Mouse (Mus musculus) monocyte, adult 5-6 weeks (primary cell): ENCODE measurements around the gene St6galnac1. TPM values are rescaled to one million over a fixed set of nuclear protein-coding genes. Genes with fewer than 3 reads are reported as not detected.
A peak's percentile ranks its signal among the peaks of the same experiment; 100 is the strongest.
"Not testable (repeated sequence)": the region's sequence is repeated elsewhere in the genome, so short reads cannot be mapped to it uniquely, and the experiment has no call there.

Experiments used
- ATAC-seq: fragments of 153-309, 156-312 bp; replicated peaks from 2 replicates; pipeline ENCODE4 v1.8.0; 2017; ENCODE audit warnings: mild to moderate bottlenecking; ENCODE audit not compliant: low TSS enrichment, insufficient number of reproducible peaks, severe bottlenecking, poor library complexity, low FRiP score
- total RNA-seq: library from RNA; stranded (forward); fragments of 200-1000, 200-491, 200-594 nt; gene quantifications from 3 replicates; pipeline ENCODE4 v1.2.3, GENCODE M21; 2017

St6galnac1 gene
- not detected in 3 replicates for total RNA-seq

DNA sequence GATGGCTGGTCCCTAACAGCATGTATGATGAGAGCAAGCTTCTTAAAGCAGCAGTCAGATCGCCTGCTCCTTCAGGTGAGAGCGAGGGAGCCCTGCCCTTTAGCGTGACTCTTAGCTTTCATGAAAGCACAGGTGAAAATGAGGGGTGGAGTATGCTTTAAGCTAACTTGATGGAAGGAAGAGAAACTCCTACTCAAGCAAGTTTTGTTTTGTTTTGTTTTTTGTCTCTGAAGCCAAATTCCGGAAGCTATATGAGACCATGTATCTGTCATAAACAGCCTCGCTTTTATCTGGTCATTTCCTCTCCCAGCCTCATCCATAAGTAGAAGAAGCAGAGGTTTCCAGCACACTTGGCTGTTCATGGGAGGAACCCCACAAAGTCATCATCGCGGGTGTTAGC, at the start of gene St6galnac1:
St6galnac1 (minus strand) TSS at position 101 of the 400 bp plus-strand sequence.
- no peak for ATAC-seq

DNA sequence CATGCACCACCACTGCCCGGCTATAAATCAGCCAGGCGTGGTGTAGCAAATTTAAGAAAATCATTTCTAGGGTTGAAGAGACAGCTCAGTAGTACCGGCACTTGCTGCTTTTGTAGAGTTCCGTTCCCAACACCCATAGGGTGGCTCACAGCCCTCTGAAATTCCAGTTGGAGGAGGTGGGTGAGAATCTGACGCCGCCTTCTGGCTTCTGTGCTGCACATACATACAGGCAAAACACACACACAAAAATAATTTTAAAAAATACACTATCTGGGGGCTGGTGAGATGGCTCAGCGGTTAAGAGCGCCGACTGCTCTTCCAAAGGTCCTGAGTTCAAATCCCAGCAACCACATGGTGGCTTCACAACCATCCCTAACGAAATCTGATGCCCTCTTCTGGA, 48.6 kb upstream of the St6galnac1 start:
- ATAC-seq = not testable (repeated sequence)

DNA sequence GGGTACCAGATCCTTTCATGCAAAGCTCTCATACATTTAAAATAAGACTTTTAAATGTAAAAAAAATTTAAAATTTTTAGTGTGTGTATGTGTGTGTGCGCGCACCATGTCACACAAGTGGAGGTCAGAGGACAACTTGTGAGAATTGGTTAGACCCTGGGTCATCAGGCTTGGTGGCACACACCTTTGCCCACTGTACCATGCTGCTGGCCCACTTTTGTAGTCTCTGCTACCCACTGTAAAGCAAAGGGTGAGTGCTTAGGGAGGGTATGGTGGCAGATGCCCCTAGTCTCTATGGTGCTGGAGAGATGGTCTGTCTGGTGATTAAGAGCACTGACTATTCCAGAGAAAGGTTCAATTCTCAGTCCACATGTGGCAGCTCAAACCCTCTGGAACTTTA, 47.9 kb upstream of the St6galnac1 start:
- no peak for ATAC-seq

DNA sequence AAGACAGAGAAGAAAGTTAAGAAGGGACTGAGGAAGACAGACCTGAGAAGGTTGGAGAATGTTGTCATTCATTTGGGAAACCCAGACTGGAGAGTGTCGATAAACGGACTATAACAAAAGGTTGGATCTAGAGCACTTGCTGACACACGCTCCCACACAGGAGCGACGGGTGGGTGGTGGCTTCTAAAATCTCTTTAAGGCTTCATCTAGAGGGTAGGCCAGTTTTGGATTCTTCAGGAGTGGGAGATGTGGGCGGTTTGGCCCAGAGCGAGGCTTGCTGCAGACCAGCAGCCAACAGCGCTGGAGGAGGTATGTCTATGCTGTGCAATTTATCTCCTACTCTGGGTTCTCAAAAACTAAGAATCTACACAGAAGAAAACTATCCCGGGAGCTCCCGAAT, 47.3 kb upstream of the St6galnac1 start:
- ATAC-seq = no peak

DNA sequence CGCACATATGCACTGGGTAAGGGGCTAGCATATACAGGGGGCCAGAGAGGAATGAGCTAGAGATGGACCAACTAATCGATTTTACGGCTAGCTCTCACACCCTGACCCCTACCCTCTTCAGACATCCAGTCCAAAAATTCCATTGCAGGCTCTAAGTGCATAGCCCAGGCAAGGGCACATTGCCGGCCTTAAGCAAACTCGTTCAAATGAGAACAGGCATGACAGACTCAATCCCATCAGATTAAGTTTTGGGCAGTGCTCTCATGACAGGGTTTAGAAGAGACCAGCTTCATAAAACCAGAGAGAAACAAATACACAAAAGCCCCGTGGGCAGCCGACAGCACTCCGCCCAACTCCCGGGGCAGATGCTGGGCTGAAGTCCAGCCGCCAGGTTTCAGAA, 46.9 kb upstream of the St6galnac1 start:
- ATAC-seq = no peak

DNA sequence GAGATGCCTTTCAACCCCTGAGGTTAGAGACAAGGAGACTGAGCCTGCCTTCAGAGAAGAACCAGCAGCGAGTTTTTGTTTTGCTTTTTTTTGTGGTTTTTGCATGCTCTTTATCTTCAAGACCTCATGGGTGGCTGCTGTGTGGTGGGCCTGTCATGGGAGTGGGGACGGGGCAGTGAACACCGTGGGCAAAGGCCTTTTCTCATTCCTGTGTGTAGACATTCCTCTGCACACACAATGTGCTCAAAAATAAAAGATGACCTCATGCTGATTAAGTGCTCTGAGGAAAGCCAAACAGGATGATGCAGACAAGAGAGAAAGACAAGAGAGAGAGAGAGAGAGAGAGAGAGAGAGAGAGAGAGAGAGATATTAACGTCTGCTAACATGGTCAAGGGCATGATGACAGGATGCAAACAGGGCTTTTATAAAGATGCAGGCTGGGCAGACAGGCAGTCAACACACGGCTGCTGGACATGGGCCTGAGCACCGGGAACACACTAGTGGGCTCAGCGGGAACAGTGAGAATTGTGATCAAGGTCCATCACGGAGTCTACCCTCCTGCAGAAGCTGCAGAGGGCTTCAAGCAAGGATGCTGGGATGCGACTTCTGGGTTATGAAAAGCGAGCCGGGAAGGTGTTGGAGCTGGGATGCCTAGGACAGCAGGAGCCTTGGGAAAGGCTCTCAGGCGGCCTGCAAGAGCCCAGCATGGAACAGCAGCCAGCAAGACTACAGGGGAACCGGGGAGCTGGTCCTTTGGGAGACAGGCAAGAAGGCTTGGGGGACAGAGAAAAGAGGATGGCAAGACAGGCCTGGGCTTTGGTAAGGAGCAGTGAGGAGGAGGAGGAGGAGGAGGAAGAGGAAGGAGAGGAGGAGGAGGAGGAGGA, 46.0 kb upstream of the St6galnac1 start:
- ATAC-seq = no peak

DNA sequence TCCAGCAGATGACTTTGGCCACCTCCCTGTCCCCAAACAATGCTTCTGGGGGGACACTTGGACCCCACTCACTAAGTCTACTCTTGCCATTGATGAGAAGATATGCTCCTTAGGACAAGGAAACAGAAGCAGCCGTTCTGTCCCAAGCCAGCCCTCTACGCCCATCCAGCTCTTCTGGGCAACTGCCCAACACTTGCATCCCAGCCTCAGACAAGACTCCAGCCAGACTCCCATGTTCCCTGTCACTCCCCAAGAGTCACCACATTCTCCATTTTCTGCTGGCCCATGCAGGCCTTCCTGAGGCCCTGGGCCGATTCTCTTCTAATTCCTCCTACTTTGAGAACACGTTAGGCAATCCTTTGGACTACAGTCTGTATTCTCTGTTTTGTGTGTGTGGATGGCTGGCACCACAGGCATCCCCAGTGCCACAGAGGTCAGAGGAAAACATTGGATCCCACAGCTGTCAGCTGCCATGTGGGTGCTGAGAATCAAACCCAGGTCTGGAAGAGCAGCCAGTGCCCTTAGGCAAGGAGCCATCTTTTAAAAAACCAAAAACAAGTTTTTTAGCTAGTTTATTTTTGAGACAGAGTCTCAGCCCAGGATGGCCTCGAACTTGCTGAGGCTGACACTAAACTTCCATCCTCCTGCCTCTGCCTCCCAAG, 44.8 kb upstream of the St6galnac1 start:
- ATAC-seq = no peak

DNA sequence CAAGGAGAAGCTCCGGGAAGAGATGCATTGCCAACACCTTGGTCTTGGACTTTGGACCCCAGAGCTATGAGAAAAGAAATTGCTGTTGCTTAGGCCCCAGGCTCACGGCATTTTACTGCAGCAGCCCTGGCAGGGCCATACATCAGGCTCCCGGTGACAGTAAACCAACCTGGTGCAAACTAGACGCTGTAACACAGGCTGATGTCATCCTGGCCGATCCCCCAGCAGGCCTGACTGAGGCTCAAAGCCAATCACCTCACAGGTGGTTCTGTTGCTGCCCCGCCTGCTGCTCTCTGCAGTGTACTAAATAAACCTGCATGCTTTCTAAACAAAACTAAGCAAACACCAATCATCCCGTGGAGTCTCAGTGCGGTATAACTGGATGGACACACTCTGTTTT, 43.4 kb upstream of the St6galnac1 start:
- ATAC-seq = no peak

DNA sequence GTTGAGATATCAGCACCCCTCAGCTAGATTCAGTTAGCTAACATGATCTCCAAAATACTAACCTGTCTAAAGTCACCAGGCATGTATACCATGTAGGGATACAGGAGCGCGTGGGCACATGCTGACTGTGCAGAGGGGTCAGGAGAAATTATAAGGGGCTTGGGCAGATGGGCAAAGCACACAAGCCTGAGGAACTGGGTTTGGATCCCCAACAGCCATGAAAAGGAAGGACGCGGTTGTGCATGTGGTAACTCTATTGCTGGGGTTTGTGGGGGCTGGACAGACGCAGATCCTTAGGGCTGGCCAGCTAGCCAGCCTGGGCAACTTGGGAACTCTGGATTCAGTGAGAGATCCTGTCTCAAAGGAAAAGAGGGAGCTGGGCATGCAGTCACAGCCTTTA, 42.3 kb upstream of the St6galnac1 start:
- ATAC-seq = no peak

DNA sequence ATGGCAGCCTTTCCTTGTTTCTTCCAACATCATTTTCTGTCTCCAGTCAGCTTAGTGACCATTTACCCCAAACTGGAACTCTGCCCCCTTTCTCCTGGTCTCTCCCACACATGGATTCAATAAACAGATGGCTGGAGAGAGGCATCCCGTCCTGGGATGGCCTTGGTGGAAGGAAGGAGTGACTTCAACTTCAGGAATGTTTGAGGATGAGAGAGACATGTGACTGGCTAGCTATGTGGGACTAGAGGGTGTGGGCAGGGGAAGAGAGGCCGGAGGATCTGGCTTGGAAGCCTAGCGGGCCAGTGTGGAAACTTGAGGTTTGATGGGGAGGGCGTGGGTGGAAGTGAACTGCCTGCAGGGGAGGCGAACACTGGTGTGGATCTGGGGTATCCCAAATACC, 41.5 kb upstream of the St6galnac1 start:
- no peak for ATAC-seq

DNA sequence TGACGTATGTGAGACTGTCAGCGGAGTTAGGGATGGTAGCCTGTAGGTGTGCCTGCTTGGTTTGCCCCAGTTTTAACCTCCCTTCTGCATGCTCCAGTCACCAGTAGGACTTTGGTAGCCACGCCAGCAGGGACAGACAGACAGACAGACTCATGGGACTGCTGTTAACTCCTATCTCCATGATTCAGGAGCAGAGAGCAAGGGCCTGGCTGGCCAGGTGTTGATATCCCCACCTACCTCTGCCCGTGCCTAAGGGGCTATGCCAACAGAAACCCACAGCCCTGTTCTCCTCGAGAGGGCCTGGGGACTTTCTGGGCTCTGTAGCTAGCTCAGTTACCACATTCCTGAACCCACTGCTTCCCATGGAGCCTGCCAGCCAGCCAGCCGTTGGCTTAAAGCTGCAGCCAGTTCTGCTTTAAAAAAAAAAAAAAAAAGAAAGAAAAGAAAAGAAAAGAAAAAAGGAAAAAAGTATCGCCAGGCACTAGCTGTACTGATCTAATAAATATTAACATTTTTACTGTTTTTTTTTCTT, 39.6 kb upstream of the St6galnac1 start:
- no peak for ATAC-seq

DNA sequence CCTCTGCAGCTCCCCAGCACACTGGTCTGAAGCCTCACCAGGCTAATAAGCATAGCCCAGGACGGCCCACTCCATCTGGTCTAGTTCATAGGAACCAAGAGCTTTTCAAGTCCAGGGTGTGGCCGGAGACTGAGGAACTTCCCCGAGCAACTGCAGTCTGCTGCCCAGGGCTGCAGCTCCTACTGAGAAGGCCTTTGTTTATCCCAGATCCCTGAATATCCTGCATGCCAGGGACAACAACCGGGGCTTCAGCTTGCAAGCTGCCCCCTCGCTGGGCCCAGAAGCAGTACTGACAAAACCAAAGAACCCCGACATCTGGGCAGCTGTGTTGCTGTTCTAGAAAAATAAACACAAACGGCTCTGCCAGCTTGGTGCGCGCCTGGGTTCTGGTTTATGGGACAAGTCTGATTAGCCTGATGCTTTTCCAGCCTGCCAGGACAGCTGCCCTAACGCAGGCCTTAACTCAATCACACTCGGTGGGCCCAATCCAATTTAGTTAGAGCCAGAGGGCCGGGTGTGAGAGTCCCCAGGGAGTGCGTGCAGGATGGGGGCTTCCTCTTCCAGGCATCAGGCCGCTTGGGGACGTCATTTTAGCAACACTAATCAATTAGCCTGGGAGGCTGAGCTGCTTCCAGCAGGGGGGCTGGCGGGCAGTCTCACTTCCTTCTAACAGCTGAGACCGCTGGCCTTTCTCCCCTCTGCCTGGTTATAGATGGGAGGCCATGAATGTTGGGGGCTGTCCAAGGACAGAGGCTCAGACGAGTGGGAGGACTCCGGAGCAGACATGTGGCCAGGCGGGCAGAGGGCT, 39.0 kb upstream of the St6galnac1 start:
- no peak for ATAC-seq

DNA sequence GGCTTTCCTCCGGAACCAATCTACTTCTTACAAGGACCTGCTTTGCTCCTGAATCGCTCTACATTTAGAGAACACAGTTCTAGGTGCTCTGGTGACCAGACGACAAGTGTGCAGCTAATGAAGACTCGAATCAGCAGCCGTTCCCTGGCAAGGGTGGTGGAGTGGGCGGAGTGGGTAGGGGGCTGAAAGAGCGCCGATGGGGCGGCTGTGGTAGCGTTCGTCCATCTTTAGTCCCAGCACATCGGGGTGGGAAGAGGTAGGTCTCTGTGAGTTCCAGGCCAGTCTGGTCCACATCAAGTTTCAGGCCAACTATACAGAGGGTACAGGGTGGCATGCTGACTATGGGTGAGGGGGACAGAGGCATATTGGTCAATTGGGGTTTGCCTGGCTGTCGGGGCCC, 38.3 kb upstream of the St6galnac1 start:
- no peak for ATAC-seq

DNA sequence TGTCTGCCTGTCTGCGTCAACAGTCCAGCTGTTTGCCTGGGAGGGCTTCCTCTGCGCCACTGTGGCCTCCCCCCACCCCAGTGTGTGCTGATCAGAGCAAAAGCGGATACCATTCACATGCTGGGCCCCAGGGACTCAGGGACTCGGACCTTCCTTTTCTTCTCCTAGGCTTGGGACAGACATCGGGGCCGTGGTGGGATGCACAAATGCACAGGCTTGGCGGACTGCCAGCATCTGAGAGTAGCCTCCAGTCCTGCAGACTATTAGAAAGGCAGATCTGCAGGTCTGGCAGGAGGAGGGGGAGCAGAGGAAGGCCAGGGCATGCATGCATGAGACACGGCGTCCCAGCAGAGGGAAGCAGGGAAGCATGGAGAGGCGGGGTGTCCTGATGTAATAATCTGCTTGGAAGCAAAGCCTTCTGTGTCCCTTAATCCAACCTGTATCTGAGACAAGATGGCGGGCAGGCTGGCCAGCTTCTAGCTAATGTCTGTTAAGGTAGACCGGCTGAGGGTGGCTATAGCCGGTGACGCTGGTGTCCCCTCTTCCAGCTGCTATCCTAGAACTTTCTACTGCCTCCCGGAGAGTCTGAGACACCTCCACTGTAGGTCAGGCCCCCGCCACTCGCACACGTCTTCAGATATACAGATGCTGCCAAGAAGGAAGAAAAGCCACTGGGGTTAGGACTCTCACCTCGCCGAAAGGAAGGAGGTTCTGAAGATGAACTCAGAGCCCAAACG, 37.7 kb upstream of the St6galnac1 start:
- no peak for ATAC-seq

DNA sequence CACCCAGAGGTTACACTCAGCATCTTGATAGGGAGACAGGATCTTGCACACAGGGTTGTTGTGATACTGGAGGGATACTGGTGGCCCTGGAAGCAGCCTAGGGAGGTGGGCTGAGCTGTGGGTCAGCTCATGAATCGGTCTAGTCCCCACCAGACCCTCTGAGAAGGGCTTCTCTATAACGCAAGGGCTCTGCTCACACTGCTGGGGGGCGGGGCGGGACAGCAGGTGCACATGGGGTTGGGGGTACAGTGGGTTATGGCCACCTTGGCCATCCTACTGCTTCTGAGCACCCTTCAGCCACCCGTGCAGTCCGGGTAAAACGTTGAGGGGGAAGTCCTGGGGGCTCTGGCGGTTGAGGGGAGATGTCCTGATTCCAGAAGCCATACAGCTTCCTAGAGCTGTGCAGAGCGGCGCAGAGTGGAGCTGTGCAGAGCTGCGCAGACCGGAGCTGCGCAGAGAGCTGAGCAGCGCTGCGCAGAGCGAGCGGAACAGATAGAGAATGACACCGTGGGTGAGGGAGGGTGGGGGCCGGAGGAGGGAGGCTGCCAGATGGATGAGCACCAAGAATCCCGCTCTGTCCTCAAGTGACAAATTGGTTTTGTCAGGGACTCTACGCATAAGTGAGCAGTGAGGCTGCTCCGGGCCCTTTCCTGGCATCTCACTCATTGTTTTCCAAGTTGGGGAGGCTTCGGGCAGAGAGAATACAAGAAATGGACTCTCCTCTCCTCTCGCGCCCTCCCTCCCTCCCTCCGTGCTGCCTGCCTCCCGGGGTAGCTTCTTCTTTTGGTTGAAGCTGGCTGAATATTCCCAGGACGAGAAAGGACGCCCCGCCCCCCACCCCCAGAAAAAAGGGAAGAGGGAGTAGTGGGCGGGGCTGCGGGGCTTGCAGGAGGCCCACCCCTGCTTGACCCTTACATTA, 35.9 kb upstream of the St6galnac1 start:
- ATAC-seq = peak; percentile 47

DNA sequence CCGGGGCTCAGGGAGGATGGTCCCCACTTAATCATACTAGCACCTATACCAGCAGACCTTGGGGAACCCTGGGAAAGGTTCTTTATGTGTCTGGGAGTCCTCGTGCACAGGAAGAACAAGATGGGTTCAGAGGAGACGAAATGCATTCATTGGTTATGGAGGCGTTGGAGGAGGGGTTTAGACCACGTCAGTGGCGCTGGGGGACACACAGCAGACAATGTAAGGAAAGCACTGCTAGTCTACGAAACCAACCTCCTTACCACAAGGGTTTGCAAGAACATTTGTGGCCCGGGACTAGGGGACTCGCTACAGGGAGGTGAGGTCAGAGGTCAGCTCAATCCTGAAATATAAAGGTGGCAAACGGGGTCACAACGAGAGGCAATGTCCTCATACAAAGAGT, 35.2 kb upstream of the St6galnac1 start:
- ATAC-seq = no peak

DNA sequence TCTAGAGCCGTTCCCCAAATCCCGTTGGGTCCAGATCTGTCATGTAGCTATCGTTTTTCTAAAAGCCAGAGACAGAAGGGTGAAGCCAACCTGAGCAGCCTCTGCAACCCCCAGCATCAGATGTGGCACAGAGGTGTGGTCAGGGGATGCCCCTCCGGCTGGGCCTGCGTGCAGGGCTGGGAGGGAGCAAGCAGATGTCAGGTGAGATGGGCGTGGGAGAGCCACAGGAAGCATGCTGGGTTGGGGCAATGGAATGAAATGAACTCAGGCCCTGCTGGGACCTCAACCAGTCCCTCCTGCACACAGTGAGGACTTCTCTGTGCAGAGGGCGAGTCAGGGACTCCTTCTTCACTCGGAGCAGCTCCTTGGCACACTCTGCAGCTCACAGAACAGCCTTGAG, 34.2 kb upstream of the St6galnac1 start:
- ATAC-seq = no peak
